Comparison of ENCODE assay signal across 18 mouse cellular contexts in genomic region chr16:55809345-55809744, GRCm38 (mm10). TPM values are rescaled to one million over a fixed set of nuclear protein-coding genes. Genes with fewer than 3 reads are reported as not detected.
A peak's percentile ranks its signal among the peaks of the same experiment; 100 is the strongest.
DNase-seq lines count a peak whose midpoint lies in the region; ATAC-seq and TF ChIP-seq lines count a peak whose summit lies in the region.
"Had no signal": no experiment of that assay in that cellular context is flagged by ENCODE, and none has a peak within 500 bp of the region (broad histone marks: within the 10 kb centered on the region; RNA-seq: fewer than 3 reads in every experiment).

No protein-coding gene starts in this region.

- peaks cover 18% of the 10 kb centered on the region for H3K36me3 ChIP-seq in intestine, embryonic 16.5 days (ENCODE audit: control insufficient read depth, insufficient read depth, low read length)

- WGBS in intestine, embryonic 16.5 days: 93% methylated on average over 6 of the region's 6 CpGs

- H3K9me3 ChIP-seq in intestine, embryonic 16.5 days (ENCODE audit: control insufficient read depth, low read length): no peaks in the 10 kb centered on the region
- H3K9me3 ChIP-seq: embryonic facial prominence, embryonic 12.5 days; forebrain, embryonic 13.5 days; heart, embryonic 13.5 days had no signal

- H3K27me3 ChIP-seq in intestine, embryonic 16.5 days (replicated peaks; ENCODE audit: control insufficient read depth, insufficient read depth, low read length): no peaks in the 10 kb centered on the region
- H3K27me3 ChIP-seq: embryonic facial prominence, embryonic 12.5 days; forebrain, embryonic 13.5 days; heart, embryonic 13.5 days had no signal

- H3K4me2 ChIP-seq in intestine, embryonic 16.5 days (ENCODE audit: low read depth, low read length): no peak overlapping the region
- H3K4me2 ChIP-seq: embryonic facial prominence, embryonic 12.5 days; forebrain, embryonic 13.5 days; heart, embryonic 13.5 days had no signal

- peak; percentile 48 for DNase-seq in heart, adult 11 months
- no peak for DNase-seq in heart, adult 9 months (ENCODE audit: low spot score in 2 of 2)
- no peak for DNase-seq in adrenal gland, adult 18-20 months (ENCODE audit: low spot score in 2 of 2)
- DNase-seq: adrenal gland, postnatal 10 days; cerebellum, adult 11 months; cerebellum, adult 9-10 months; cerebellum, postnatal 25 days; forebrain, postnatal 0 days; heart, postnatal 36 days; kidney, adult 8-10 months had no signal

- ATAC-seq in monocyte, adult 5-6 weeks (replicated peaks; ENCODE audit: insufficient number of reproducible peaks, low FRiP score, low TSS enrichment, poor library complexity, severe bottlenecking): peak; percentile 45
- no peak for ATAC-seq in erythroblast, adult 5-6 weeks (replicated peaks; ENCODE audit: low FRiP score, poor library complexity, severe bottlenecking)
- ATAC-seq in intestine, embryonic 16.5 days: no peak
- ATAC-seq: forebrain, embryonic 13.5 days; forebrain, postnatal 0 days; hindbrain, postnatal 0 days had no signal

- TF ChIP-seq CTCF in embryonic fibroblast, embryonic 13.5 days (IDR thresholded peaks at IDR 0.05; ENCODE audit: borderline replicate concordance, insufficient read depth, low read length): no peak

- TF ChIP-seq POLR2A in embryonic fibroblast, embryonic 13.5 days (IDR thresholded peaks at IDR 0.05; ENCODE audit: low read depth, low read length): peak; percentile 10; the same call in 1 of the 2 replicates

- H3K9ac ChIP-seq in intestine, embryonic 16.5 days (ENCODE audit: low read depth, low read length): no peak overlapping the region
- H3K9ac ChIP-seq: embryonic facial prominence, embryonic 12.5 days; forebrain, embryonic 13.5 days; forebrain, postnatal 0 days; heart, embryonic 13.5 days had no signal

- no peak overlapping the region for H3K4me3 ChIP-seq in embryonic fibroblast, embryonic 13.5 days (ENCODE audit: insufficient read depth, low read length)
- H3K4me3 ChIP-seq in intestine, embryonic 16.5 days (ENCODE audit: low read length): no peak overlapping the region
- H3K4me3 ChIP-seq: embryonic facial prominence, embryonic 12.5 days; forebrain, embryonic 13.5 days; heart, embryonic 13.5 days had no signal

- H3K27ac ChIP-seq in embryonic fibroblast, embryonic 13.5 days (ENCODE audit: insufficient read depth, low read length): no peak overlapping the region
- no peak overlapping the region for H3K27ac ChIP-seq in intestine, embryonic 16.5 days (ENCODE audit: low read length)
- H3K27ac ChIP-seq: embryonic facial prominence, embryonic 12.5 days; forebrain, embryonic 13.5 days; heart, embryonic 13.5 days; hindbrain, postnatal 0 days had no signal

- no peaks in the 10 kb centered on the region; the same call in 1 of the 2 replicates for H3K4me1 ChIP-seq in embryonic fibroblast, embryonic 13.5 days (ENCODE audit: control insufficient read depth, insufficient read depth, low read length)
- H3K4me1 ChIP-seq in intestine, embryonic 16.5 days (ENCODE audit: control insufficient read depth, insufficient read depth, low read length): no peaks in the 10 kb centered on the region

RNA-seq across cellular contexts. Expression of gene Nfkbiz, which starts 29.4 kb away (rescaled TPM):
- polyA plus RNA-seq in embryonic fibroblast, embryonic 13.5 days (2011; ENCODE audit: insufficient read length, low read depth, missing spikeins): 13.7 and 23.2 TPM in 2 replicates
- total RNA-seq in monocyte, adult 5-6 weeks (2017): 280 to 361 TPM (median 306 TPM) in 3 replicates
- 6.0 and 8.4 TPM in 2 replicates for total RNA-seq in erythroblast, adult 5-6 weeks (2015; ENCODE audit: low replicate concordance)
- 2.6 and 5.3 TPM in 2 replicates for total RNA-seq in erythroblast, adult 5-6 weeks (2017; ENCODE audit: low replicate concordance)
- total RNA-seq in adrenal gland, adult 18-20 months (2021): 1 to 10 TPM; 4.2 to 6.2 TPM
- 8.8 and 10.2 TPM in 2 replicates for polyA plus RNA-seq in intestine, embryonic 16.5 days (2015; fragmentation: Nextera tagmentation; extraction: Ambion mirVana)

Comparison
In these comparisons a context has a peak if more than half of its experiments do, and no peak if none do; other contexts are left out.
1. RNA of gene Nfkbiz, which starts 29.4 kb away (total RNA-seq): 280 to 361 TPM in monocyte, adult 5-6 weeks; 4.2 to 6.2 TPM in adrenal gland, adult 18-20 months and 2.6 to 8.4 TPM in erythroblast, adult 5-6 weeks; every median in the first group is over 10 times any median in the second.